ENCODE assay signal across 12 mouse cellular contexts in genomic region chr3:98355344-98356025, GRCm38 (mm10). TPM values are rescaled to one million over a fixed set of nuclear protein-coding genes. Genes with fewer than 3 reads are reported as not detected.
DNase-seq lines count a peak whose midpoint lies in the region; ATAC-seq and TF ChIP-seq lines count a peak whose summit lies in the region.
"Had no signal": no experiment of that assay in that cellular context is flagged by ENCODE, and none has a peak within 500 bp of the region (broad histone marks: within the 10 kb centered on the region; RNA-seq: fewer than 3 reads in every experiment).

No protein-coding gene starts in this region.

- H3K27me3 ChIP-seq in C2C12 (ENCODE audit: control insufficient read depth, insufficient read depth, insufficient read length) (no peaks in the 10 kb centered on the region), Patski (no peaks in the 10 kb centered on the region)
- H3K27me3 ChIP-seq in midbrain, embryonic 12.5 days, result no peaks in the 10 kb centered on the region
- H3K27me3 ChIP-seq: liver, embryonic 15.5 days had no signal

- DNase-seq in Patski (ENCODE audit: low read depth, low spot score), result peak; percentile 97
- DNase-seq in forelimb bud, embryonic 11.5 days (ENCODE audit: low read depth, low spot score), result peak; percentile 36
- DNase-seq in urinary bladder, postnatal 10 days (ENCODE audit: low spot score), result no peak
- no peak for DNase-seq in spleen, adult 12 weeks (ENCODE audit: low spot score)
- no peak for DNase-seq in left cerebral cortex, postnatal 14 days (ENCODE audit: low spot score in 2 of 2)
- DNase-seq in right cerebral cortex, postnatal 25 days, result no peak
- DNase-seq: cerebellum, adult 2 months; gastrocnemius, postnatal 14 days; thymus, adult 2 months had no signal

- H3ac ChIP-seq in C2C12 (ENCODE audit: control insufficient read depth, insufficient read length, low read depth), result no peak overlapping the region

- POLR2A ChIA-PET in Patski (lab: Charles Lee), result interaction anchor here (1.1 to 2.4 kb wide), 3 partner anchors 16 to 27 kb away, joined by 3 to 12 read pairs (median 5); partner anchors contain the start of genes Phgdh and Zfp697

- intact Hi-C loops in left cerebral cortex, postnatal 14 days (cut with DNase I), result no loop called here

- H3K27ac ChIP-seq in midbrain, embryonic 12.5 days (replicated peaks), result no peak overlapping the region
- H3K27ac ChIP-seq: liver, embryonic 15.5 days had no signal

- H3K79me2 ChIP-seq in C2C12 (ENCODE audit: control insufficient read depth, insufficient read depth), result no peaks in the 10 kb centered on the region

- in situ Hi-C loops in Patski (cut with MboI; ENCODE audit: low pct_unique_long_range_greater_than_20kb), result loop anchor here (10.0 kb wide), 1 partner anchor 269 kb away; no protein-coding TSS in a partner anchor

- 64% methylated on average over 10 of the region's 10 CpGs for WGBS in midbrain, embryonic 12.5 days

- CTCF ChIA-PET in Patski (lab: Charles Lee), result interaction anchor here (0.9 to 2.5 kb wide), 5 partner anchors 17 to 63 kb away, joined by 3 to 12 read pairs (median 3); partner anchors contain the start of genes Phgdh and Zfp697

- H3K9ac ChIP-seq in midbrain, embryonic 12.5 days (replicated peaks), result no peak overlapping the region; the same call in 1 of the 2 replicates
- H3K9ac ChIP-seq: liver, embryonic 15.5 days had no signal

- no peak overlapping the region for H3K4me2 ChIP-seq in midbrain, embryonic 12.5 days (replicated peaks)
- H3K4me2 ChIP-seq: liver, embryonic 15.5 days had no signal

- no peak for TF ChIP-seq CTCF in C2C12 (IDR thresholded peaks at IDR 0.05; ENCODE audit: control insufficient read depth, insufficient read depth, insufficient read length)
- TF ChIP-seq CTCF in Patski (IDR thresholded peaks at IDR 0.05), result peak; percentile 71

- H3K4me3 ChIP-seq in C2C12 (ENCODE audit: insufficient read depth, poor library complexity, severe bottlenecking), result no peak overlapping the region
- no peak overlapping the region for H3K4me3 ChIP-seq in midbrain, embryonic 12.5 days
- H3K4me3 ChIP-seq: liver, embryonic 15.5 days had no signal

- H3K4me1 ChIP-seq in midbrain, embryonic 12.5 days, result 0 out of 2 replicates have a peak, but pooled peaks cover 2% of the 10 kb centered on the region
- H3K4me1 ChIP-seq: liver, embryonic 15.5 days had no signal

- peak; percentile 98 for ATAC-seq in Patski
- peak; percentile 23; the same call in 1 of the 2 replicates for ATAC-seq in midbrain, embryonic 12.5 days (ENCODE audit: low FRiP score, low read depth)

- H3K36me3 ChIP-seq in C2C12 (ENCODE audit: control insufficient read depth, insufficient read depth), result no peaks in the 10 kb centered on the region
- no peaks in the 10 kb centered on the region for H3K36me3 ChIP-seq in midbrain, embryonic 12.5 days
- H3K36me3 ChIP-seq: liver, embryonic 15.5 days had no signal

- H3K9me3 ChIP-seq in midbrain, embryonic 12.5 days, result no peaks in the 10 kb centered on the region
- H3K9me3 ChIP-seq: liver, embryonic 15.5 days had no signal

- no peaks in the 10 kb centered on the region for H3K79me3 ChIP-seq in C2C12 (ENCODE audit: low read depth)

TF ChIP-seq in C2C12, 6 proteins besides CTCF, POLR2A, EP300 and RAD21:
- peak; percentile 86 for TF ChIP-seq MAX (IDR thresholded peaks at IDR 0.05)
- TF ChIP-seq MYOD1 (IDR thresholded peaks at IDR 0.05; ENCODE audit: control insufficient read depth, insufficient read length, low read depth), result no peak
- TF ChIP-seq FOSL1 (IDR thresholded peaks at IDR 0.05; ENCODE audit: insufficient read depth, low read length, poor library complexity, severe bottlenecking), result peak; percentile 67

RNA-seq across cellular contexts. Expression of gene Phgdh, which starts 15.7 kb away (rescaled TPM):
- polyA plus RNA-seq in C2C12 (2012; fragmentation: generic; extraction: Trizol), result 843 TPM
- 487 TPM for polyA plus RNA-seq in Patski (2021)
- polyA plus RNA-seq in midbrain, embryonic 12.5 days (2016; fragmentation: Nextera tagmentation; extraction: Ambion mirVana), result 257 and 278 TPM in 2 replicates
- total RNA-seq in left cerebral cortex, postnatal 14 days (2021), result 10 to 100 TPM; 52.4 to 60.3 TPM

RNA-seq across cellular contexts. Expression of gene Zfp697, which starts 26.8 kb away (rescaled TPM):
- 7.5 TPM for polyA plus RNA-seq in C2C12 (2012; fragmentation: generic; extraction: Trizol)
- 21.4 TPM for polyA plus RNA-seq in Patski (2021)
- polyA plus RNA-seq in midbrain, embryonic 12.5 days (2016; fragmentation: Nextera tagmentation; extraction: Ambion mirVana), result 9.9 and 10.1 TPM in 2 replicates
- 10 to 100 TPM; 37.7 to 40.4 TPM for total RNA-seq in left cerebral cortex, postnatal 14 days (2021)

Comparison
In these comparisons a context has a peak if more than half of its experiments do, and no peak if none do; other contexts are left out.
1. DNase-seq: peak in Patski (single experiment) and forelimb bud, embryonic 11.5 days (single experiment); none in urinary bladder, postnatal 10 days (single experiment), spleen, adult 12 weeks (single experiment), left cerebral cortex, postnatal 14 days (0 of 2) and right cerebral cortex, postnatal 25 days (single experiment).